24 mouse cellular contexts compared by ENCODE assay signal in genomic region chr13:59615554-59615953, GRCm38 (mm10). TPM values are rescaled to one million over a fixed set of nuclear protein-coding genes. Genes with fewer than 3 reads are reported as not detected.
A peak's percentile ranks its signal among the peaks of the same experiment; 100 is the strongest.
DNase-seq lines count a peak whose midpoint lies in the region; ATAC-seq and TF ChIP-seq lines count a peak whose summit lies in the region.
"Had no signal": no experiment of that assay in that cellular context is flagged by ENCODE, and none has a peak within 500 bp of the region (broad histone marks: within the 10 kb centered on the region; RNA-seq: fewer than 3 reads in every experiment).

No protein-coding gene starts in this region.

- no peak for ATAC-seq in liver, embryonic 11.5 days (replicated peaks; ENCODE audit: low FRiP score)
- ATAC-seq in lung, embryonic 16.5 days (ENCODE audit: low read depth), result 0 out of 2 replicates have a peak, but pooled peaks have one; percentile 10
- peak; percentile 48 for ATAC-seq in intestine, embryonic 16.5 days
- peak; percentile 82 for ATAC-seq in liver, postnatal 0 days
- ATAC-seq: CD4-positive, CD25-positive, alpha-beta regulatory T cell, adult 4 months; forebrain, embryonic 13.5 days; forebrain, embryonic 16.5 days had no signal

- no peak overlapping the region for H3K4me2 ChIP-seq in liver, embryonic 11.5 days
- H3K4me2 ChIP-seq in lung, embryonic 16.5 days (ENCODE audit: low read depth, low read length), result no peak overlapping the region
- H3K4me2 ChIP-seq in intestine, embryonic 16.5 days (ENCODE audit: low read depth, low read length), result no peak overlapping the region
- H3K4me2 ChIP-seq in liver, postnatal 0 days (ENCODE audit: low read depth, low read length), result no peak overlapping the region
- H3K4me2 ChIP-seq: forebrain, embryonic 13.5 days; heart, embryonic 13.5 days; hindbrain, embryonic 14.5 days had no signal

- no peaks in the 10 kb centered on the region for H3K27me3 ChIP-seq in liver, adult 2 months (ENCODE audit: control insufficient read depth, insufficient read depth, low read length)
- no peaks in the 10 kb centered on the region for H3K27me3 ChIP-seq in liver, embryonic 11.5 days (replicated peaks; ENCODE audit: control insufficient read depth, insufficient read depth, low read length)
- no peaks in the 10 kb centered on the region for H3K27me3 ChIP-seq in lung, embryonic 16.5 days (ENCODE audit: control insufficient read depth, insufficient read depth, low read depth, low read length)
- H3K27me3 ChIP-seq in intestine, embryonic 16.5 days (replicated peaks; ENCODE audit: control insufficient read depth, insufficient read depth, low read length), result no peaks in the 10 kb centered on the region
- H3K27me3 ChIP-seq in liver, postnatal 0 days (ENCODE audit: insufficient read depth, low read length), result no peaks in the 10 kb centered on the region
- H3K27me3 ChIP-seq: forebrain, embryonic 13.5 days; heart, embryonic 13.5 days had no signal

- no peak overlapping the region for H3K4me3 ChIP-seq in liver, adult 2 months (ENCODE audit: insufficient read depth, low read depth, low read length)
- H3K4me3 ChIP-seq in liver, embryonic 11.5 days (ENCODE audit: low read depth, low read length), result no peak overlapping the region
- H3K4me3 ChIP-seq in lung, embryonic 16.5 days (ENCODE audit: low read length), result no peak overlapping the region
- H3K4me3 ChIP-seq in intestine, embryonic 16.5 days (ENCODE audit: low read length), result no peak overlapping the region
- no peak overlapping the region for H3K4me3 ChIP-seq in liver, postnatal 0 days (ENCODE audit: low read depth, low read length)
- H3K4me3 ChIP-seq: forebrain, embryonic 10.5 days; forebrain, embryonic 13.5 days; heart, adult 2 months; heart, embryonic 10.5 days; heart, embryonic 13.5 days had no signal

- WGBS in liver, adult 2 months, result 22% methylated on average over 4 of the region's 4 CpGs
- WGBS in liver, embryonic 11.5 days, result 75% methylated on average over 4 of the region's 4 CpGs
- 56% methylated on average over 4 of the region's 4 CpGs for WGBS in lung, embryonic 16.5 days
- WGBS in intestine, embryonic 16.5 days, result 64% methylated on average over 4 of the region's 4 CpGs
- 49% methylated on average over 4 of the region's 4 CpGs for WGBS in liver, postnatal 0 days (ENCODE audit: insufficient replicate concordance)

- no peaks in the 10 kb centered on the region for H3K4me1 ChIP-seq in liver, adult 2 months (ENCODE audit: control insufficient read depth, insufficient read depth, low read length)
- H3K4me1 ChIP-seq in liver, embryonic 11.5 days (replicated peaks; ENCODE audit: control insufficient read depth, insufficient read depth, low read length), result no peaks in the 10 kb centered on the region
- H3K4me1 ChIP-seq in lung, embryonic 16.5 days (replicated peaks; ENCODE audit: control insufficient read depth, insufficient read depth, low read length), result no peaks in the 10 kb centered on the region
- H3K4me1 ChIP-seq in intestine, embryonic 16.5 days (ENCODE audit: control insufficient read depth, insufficient read depth, low read length), result peaks cover 4% of the 10 kb centered on the region
- no peaks in the 10 kb centered on the region for H3K4me1 ChIP-seq in liver, postnatal 0 days (ENCODE audit: insufficient read depth)
- H3K4me1 ChIP-seq: forebrain, embryonic 10.5 days; forebrain, embryonic 13.5 days had no signal

- no peak for TF ChIP-seq EP300 in liver, postnatal 0 days (IDR thresholded peaks at IDR 0.05; ENCODE audit: low read depth)

- TF ChIP-seq POLR2A in liver, adult 2 months (IDR thresholded peaks at IDR 0.05; ENCODE audit: extremely low read depth, insufficient read depth, low read length), result no peak

- DNase-seq in liver, adult 2 months (ENCODE audit: extremely low read depth, low read depth, low spot score), result peak; percentile 39
- no peak for DNase-seq in liver, embryonic 11.5 days (ENCODE audit: low spot score)
- DNase-seq in lung, postnatal 10 days, result no peak
- no peak for DNase-seq in liver, postnatal 0 days
- no peak for DNase-seq in left cerebral cortex, adult 18-20 months (ENCODE audit: low spot score in 2 of 2)
- DNase-seq: adrenal gland, adult 2 months; adrenal gland, postnatal 14 days; cerebellum, adult 11-12 months; cerebellum, adult 9-10 months; cerebellum, postnatal 14 days; gastrocnemius, postnatal 10 days; gastrocnemius, postnatal 36 days; heart, adult 2 months; heart, postnatal 14 days; heart, postnatal 4 days had no signal

- H3K36me3 ChIP-seq in liver, adult 2 months (ENCODE audit: control insufficient read depth, insufficient read depth, low read length), result peaks cover 16% of the 10 kb centered on the region
- peaks cover 11% of the 10 kb centered on the region for H3K36me3 ChIP-seq in liver, embryonic 11.5 days (ENCODE audit: control insufficient read depth, insufficient read depth, low read length)
- peaks cover 27% of the 10 kb centered on the region for H3K36me3 ChIP-seq in lung, embryonic 16.5 days (ENCODE audit: control insufficient read depth, insufficient read depth, low read length)
- H3K36me3 ChIP-seq in intestine, embryonic 16.5 days (ENCODE audit: control insufficient read depth, insufficient read depth, low read length), result peaks cover 6% of the 10 kb centered on the region
- H3K36me3 ChIP-seq in liver, postnatal 0 days (replicated peaks; ENCODE audit: insufficient read depth, low read length), result peaks cover 28% of the 10 kb centered on the region

- H3K27ac ChIP-seq in liver, adult 2 months (replicated peaks; ENCODE audit: insufficient read depth, low read depth, low read length), result no peak overlapping the region
- no peak overlapping the region for H3K27ac ChIP-seq in liver, embryonic 11.5 days (ENCODE audit: low read depth, low read length)
- no peak overlapping the region for H3K27ac ChIP-seq in lung, embryonic 16.5 days (ENCODE audit: low read length)
- H3K27ac ChIP-seq in intestine, embryonic 16.5 days (ENCODE audit: low read length), result no peak overlapping the region
- H3K27ac ChIP-seq in liver, postnatal 0 days (ENCODE audit: low read depth), result no peak overlapping the region
- H3K27ac ChIP-seq: forebrain, embryonic 10.5 days; forebrain, embryonic 13.5 days; heart, adult 2 months; heart, embryonic 10.5 days; heart, embryonic 13.5 days; hindbrain, embryonic 14.5 days had no signal

- no peak overlapping the region for H3K9ac ChIP-seq in liver, adult 2 months (ENCODE audit: low read depth, low read length)
- no peak overlapping the region for H3K9ac ChIP-seq in liver, embryonic 11.5 days (ENCODE audit: low read depth, low read length)
- no peak overlapping the region for H3K9ac ChIP-seq in lung, embryonic 16.5 days (ENCODE audit: low read length)
- H3K9ac ChIP-seq in intestine, embryonic 16.5 days (ENCODE audit: low read depth, low read length), result no peak overlapping the region
- H3K9ac ChIP-seq in liver, postnatal 0 days (replicated peaks), result no peak overlapping the region
- H3K9ac ChIP-seq: forebrain, embryonic 13.5 days; heart, embryonic 13.5 days; hindbrain, embryonic 14.5 days had no signal

- no peak for TF ChIP-seq CTCF in liver, adult 2 months (IDR thresholded peaks at IDR 0.05; ENCODE audit: low read depth, low read length)
- TF ChIP-seq CTCF in liver, postnatal 0 days (IDR thresholded peaks at IDR 0.05; ENCODE audit: low read depth), result no peak

- no peaks in the 10 kb centered on the region for H3K79me2 ChIP-seq in liver, adult 2 months (ENCODE audit: control insufficient read depth, insufficient read depth, low read length)

- no peaks in the 10 kb centered on the region for H3K9me3 ChIP-seq in liver, embryonic 11.5 days (ENCODE audit: control insufficient read depth, low read length)
- H3K9me3 ChIP-seq in lung, embryonic 16.5 days (ENCODE audit: control insufficient read depth, low read length), result no peaks in the 10 kb centered on the region
- H3K9me3 ChIP-seq in intestine, embryonic 16.5 days (ENCODE audit: control insufficient read depth, low read length), result no peaks in the 10 kb centered on the region
- H3K9me3 ChIP-seq in liver, postnatal 0 days (ENCODE audit: low read length), result no peaks in the 10 kb centered on the region
- H3K9me3 ChIP-seq: forebrain, embryonic 10.5 days; forebrain, embryonic 13.5 days; heart, embryonic 10.5 days; heart, embryonic 13.5 days had no signal

RNA-seq across cellular contexts. Expression of gene Naa35, which starts 30.5 kb away (rescaled TPM):
- total RNA-seq in liver, adult 2 months (2014; rRNA removed), result 27.7 and 32.3 TPM in 2 replicates
- 21.8 and 29.1 TPM in 2 replicates for polyA plus RNA-seq in liver, adult 2 months (2012; rRNA removed)
- polyA plus RNA-seq in liver, embryonic 11.5 days (2014; fragmentation: Nextera tagmentation; extraction: Ambion mirVana), result 53.6 and 59.7 TPM in 2 replicates
- polyA plus RNA-seq in lung, embryonic 16.5 days (2015; fragmentation: Nextera tagmentation; extraction: Ambion mirVana), result 88.8 and 96.9 TPM in 2 replicates
- 61.2 and 67.8 TPM in 2 replicates for polyA plus RNA-seq in intestine, embryonic 16.5 days (2015; fragmentation: Nextera tagmentation; extraction: Ambion mirVana)
- 22.9 and 32.5 TPM in 2 replicates for polyA plus RNA-seq in liver, postnatal 0 days (2015; fragmentation: Nextera tagmentation; extraction: Ambion mirVana)
- 100 to 1,000 TPM in 1 of 2 experiments, 10 to 100 TPM in 1; 88.5 to 107 TPM for total RNA-seq in left cerebral cortex, adult 18-20 months (2021)

RNA-seq across cellular contexts. Expression of gene Agtpbp1, which starts 30.5 kb away (rescaled TPM):
- total RNA-seq in liver, adult 2 months (2014; rRNA removed), result 10.0 and 10.5 TPM in 2 replicates
- 1.9 TPM in 2 replicates for polyA plus RNA-seq in liver, adult 2 months (2012; rRNA removed)
- 15.6 and 16.9 TPM in 2 replicates for polyA plus RNA-seq in liver, embryonic 11.5 days (2014; fragmentation: Nextera tagmentation; extraction: Ambion mirVana)
- 17.8 and 19.3 TPM in 2 replicates for polyA plus RNA-seq in lung, embryonic 16.5 days (2015; fragmentation: Nextera tagmentation; extraction: Ambion mirVana)
- 10.2 and 10.7 TPM in 2 replicates for polyA plus RNA-seq in intestine, embryonic 16.5 days (2015; fragmentation: Nextera tagmentation; extraction: Ambion mirVana)
- polyA plus RNA-seq in liver, postnatal 0 days (2015; fragmentation: Nextera tagmentation; extraction: Ambion mirVana), result 5.4 and 6.4 TPM in 2 replicates
- 100 to 1,000 TPM; 324 to 356 TPM for total RNA-seq in left cerebral cortex, adult 18-20 months (2021)
